Mouse (Mus musculus): Measurements from ENCODE around the gene Cpne5.

DNA sequence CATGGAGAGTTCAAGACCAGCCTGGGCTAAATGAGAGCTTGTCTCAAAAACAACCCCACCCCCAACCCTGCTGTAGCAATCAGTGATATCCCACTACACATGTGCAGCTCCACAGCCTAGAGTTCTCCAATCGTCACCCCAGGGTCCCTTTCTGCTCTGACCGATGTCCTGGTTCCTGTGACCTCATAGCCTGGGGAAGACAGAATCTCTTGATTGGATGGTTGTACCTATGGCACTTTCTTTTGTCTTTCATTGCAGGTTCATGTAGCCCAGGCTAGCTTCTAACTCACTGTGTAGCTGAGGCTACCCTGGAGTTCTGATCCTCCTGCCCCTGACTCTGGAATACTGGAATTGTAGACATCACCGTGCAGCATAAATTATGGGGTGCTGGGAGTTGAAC, 111.4 kb downstream of the Cpne5 start:
- TF ChIP-seq CTCF (IDR thresholded peaks at IDR 0.05; ENCODE audit: low read depth) (no peak), EP300 (IDR thresholded peaks at IDR 0.05; ENCODE audit: low read depth) (no peak)
